Mouse (Mus musculus) liver, embryonic 14 days (tissue): ENCODE data around the gene Mmaa. TPM values are rescaled to one million over a fixed set of nuclear protein-coding genes. Genes with fewer than 3 reads are reported as not detected.

ENCODE experiments used
- polyA plus RNA-seq: library from polyadenylated mRNA; depleted of rRNA; stranded (reverse); fragments of >200 nt; gene quantifications from 2 replicates; pipeline ENCODE4 v1.2.3, GENCODE M21; 2012; rRNA removed

The Mmaa gene
- 2.5 and 3.0 TPM in 2 replicates for polyA plus RNA-seq

DNA sequence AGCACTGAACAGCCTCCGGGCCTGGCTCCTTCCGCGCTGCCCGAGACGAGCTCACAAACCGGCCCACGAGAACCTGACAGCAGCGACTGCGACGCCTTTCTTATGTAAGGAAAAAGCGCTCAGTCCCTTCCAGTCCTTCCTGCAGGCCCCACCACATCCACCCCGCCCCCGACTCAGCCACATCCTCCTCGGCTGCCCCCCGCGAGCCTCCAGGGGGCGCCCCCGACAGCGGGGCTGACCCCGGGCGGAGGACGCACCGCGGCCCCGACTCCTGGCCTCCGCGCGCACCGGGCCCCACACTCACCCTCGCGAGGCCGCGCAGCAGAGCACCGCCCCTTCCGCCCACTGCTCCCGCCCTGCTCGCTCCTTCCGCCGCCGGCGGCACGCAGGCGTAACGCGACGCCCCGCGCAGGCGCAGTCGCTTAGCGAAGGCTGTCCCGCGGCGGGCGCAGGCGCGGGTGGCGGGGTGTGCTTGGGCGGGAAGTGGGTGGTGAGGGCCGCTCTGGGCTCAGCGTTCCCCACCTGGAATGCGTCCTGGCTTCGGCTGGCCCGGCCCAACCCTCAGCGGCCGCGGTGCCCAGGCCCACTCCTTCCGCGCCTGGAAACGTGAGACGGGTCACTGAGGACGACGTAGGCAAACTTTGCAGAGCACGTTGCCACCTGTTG lies at the start of gene Mmaa:
Gene Mmaa, minus strand, starts transcription at position 328 of the 666 bp plus-strand sequence.

DNA sequence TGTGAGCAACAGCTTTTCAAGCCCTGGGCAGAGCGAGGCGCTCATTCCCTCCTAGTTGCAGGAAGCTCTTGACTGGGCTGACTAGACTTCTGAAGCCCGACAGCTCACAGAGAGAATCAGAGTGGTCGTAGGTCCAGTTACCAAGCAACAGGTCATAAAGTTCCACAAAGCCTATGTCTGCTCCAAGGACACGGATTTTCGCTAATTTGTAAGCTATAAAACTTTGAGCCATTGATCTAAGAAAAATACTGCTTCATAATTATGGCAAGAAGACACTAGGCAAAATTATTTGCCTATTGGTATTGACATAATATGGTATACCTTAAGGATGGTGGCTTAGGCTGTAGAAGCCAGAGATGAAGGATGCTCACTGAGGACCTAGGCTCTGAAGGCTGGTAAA lies 46.3 kb downstream of the Mmaa start, which contains the start of gene 1700011L22Rik:
Gene 1700011L22Rik, minus strand, starts transcription at position 101 of the 400 bp plus-strand sequence.

Other genes with a start within 250 kb of the Mmaa start
- not detected in 2 replicates for gene 1700011L22Rik, start 46.4 kb downstream of the Mmaa start, polyA plus RNA-seq
- 3.4 and 3.7 TPM in 2 replicates for gene Smad1, start 104.6 kb upstream of the Mmaa start, polyA plus RNA-seq